Mouse (Mus musculus): ENCODE results near the gene Cdc37l1. TPM values are rescaled to one million over a fixed set of nuclear protein-coding genes. Genes with fewer than 3 reads are reported as not detected.

Gene Cdc37l1
- polyA plus RNA-seq, 1 experiment = 26.8 TPM

DNA sequence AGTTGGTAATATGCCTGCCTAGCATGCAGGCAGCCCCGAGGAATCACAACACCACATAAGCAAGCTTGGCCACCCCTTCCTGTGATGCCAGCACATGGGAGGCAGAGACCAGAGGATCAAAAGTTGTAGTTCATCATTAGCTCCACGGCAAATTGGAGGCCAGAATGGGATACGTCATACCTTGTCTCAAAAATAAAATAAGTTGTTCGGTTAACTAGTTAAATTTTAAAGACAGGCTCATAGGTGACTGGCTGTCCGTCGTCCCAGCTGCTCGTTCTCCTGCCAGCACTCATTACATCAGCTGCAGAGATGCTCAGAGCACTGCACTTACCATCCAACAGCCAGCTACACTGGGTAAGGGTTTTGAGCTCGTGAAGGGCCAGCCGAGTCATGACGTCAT is 47.4 kb downstream of the Cdc37l1 start:
- Histone ChIP-seq H3K4me1 (ENCODE audit: control insufficient read depth, insufficient read depth, low read length) (no peaks in the 10 kb centered on the region; the same call in 1 of the 2 replicates), H3K4me3 (ENCODE audit: control insufficient read depth, low read depth, low read length) (no peak overlapping the region), H3K36me3 (ENCODE audit: control insufficient read depth, insufficient read depth, low read length) (no peaks in the 10 kb centered on the region), H3K27me3 (ENCODE audit: control insufficient read depth, insufficient read depth, low read length) (no peaks in the 10 kb centered on the region), H3K27ac (ENCODE audit: control insufficient read depth, insufficient read depth, low read depth, low read length) (no peak overlapping the region)
- TF ChIP-seq POLR2A (IDR thresholded peaks at IDR 0.05; ENCODE audit: control insufficient read depth, low read depth, low read length) (no peak), CTCF (IDR thresholded peaks at IDR 0.05; ENCODE audit: control insufficient read depth, insufficient read depth, insufficient replicate concordance, low read depth, low read length) (no peak)

DNA sequence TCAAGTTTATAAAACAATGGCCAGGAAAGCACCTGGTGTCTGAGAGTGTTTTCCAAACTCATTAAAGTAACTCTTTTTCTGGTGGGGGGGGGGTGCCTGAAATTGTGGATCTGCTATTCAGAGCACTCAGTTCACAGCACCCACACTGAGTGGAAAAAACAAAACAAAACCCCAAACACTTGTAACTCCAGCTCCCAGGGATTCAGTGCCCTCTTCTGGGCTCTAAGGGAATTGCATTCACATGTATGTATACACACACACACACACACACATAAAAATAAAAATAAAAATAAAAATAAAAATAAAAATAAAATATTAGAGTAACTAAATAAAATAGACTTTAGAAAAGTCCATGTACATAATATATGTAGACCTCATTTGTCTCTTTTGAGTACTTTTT is 49.2 kb downstream of the Cdc37l1 start:
- Histone ChIP-seq H3K4me3 (ENCODE audit: control insufficient read depth, low read depth, low read length) (no peak overlapping the region), H3K4me1 (ENCODE audit: control insufficient read depth, insufficient read depth, low read length) (no peaks in the 10 kb centered on the region; the same call in 1 of the 2 replicates), H3K36me3 (ENCODE audit: control insufficient read depth, insufficient read depth, low read length) (no peaks in the 10 kb centered on the region), H3K27me3 (ENCODE audit: control insufficient read depth, insufficient read depth, low read length) (no peaks in the 10 kb centered on the region), H3K27ac (ENCODE audit: control insufficient read depth, insufficient read depth, low read depth, low read length) (no peak overlapping the region)
- TF ChIP-seq POLR2A (IDR thresholded peaks at IDR 0.05; ENCODE audit: control insufficient read depth, low read depth, low read length) (no peak), CTCF (IDR thresholded peaks at IDR 0.05; ENCODE audit: control insufficient read depth, insufficient read depth, insufficient replicate concordance, low read depth, low read length) (no peak)

DNA sequence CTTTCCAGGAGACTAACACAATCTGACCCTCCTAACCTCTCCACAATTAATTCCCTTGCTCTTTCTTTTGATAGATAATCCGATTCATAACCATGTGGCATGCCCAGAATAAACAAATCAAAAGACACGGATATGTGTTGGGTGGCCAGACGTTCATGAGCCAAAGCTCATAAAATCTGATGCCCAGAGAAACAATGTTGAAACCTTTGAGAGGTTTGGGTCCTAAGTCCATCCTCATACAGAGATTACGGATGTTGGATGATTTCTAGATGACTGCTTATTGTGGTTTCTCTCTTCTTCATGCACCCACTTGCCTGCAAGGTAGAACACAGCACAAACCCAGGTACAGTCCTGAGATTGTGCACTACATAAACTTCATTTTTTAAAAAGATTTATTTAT is 50.1 kb downstream of the Cdc37l1 start:
- TF ChIP-seq CTCF (IDR thresholded peaks at IDR 0.05; ENCODE audit: control insufficient read depth, insufficient read depth, insufficient replicate concordance, low read depth, low read length) (no peak), POLR2A (IDR thresholded peaks at IDR 0.05; ENCODE audit: control insufficient read depth, low read depth, low read length) (no peak)
- H3K36me3 ChIP-seq (ENCODE audit: control insufficient read depth, insufficient read depth, low read length) = no peaks in the 10 kb centered on the region
- H3K27me3 ChIP-seq (ENCODE audit: control insufficient read depth, insufficient read depth, low read length) = no peaks in the 10 kb centered on the region
- no peaks in the 10 kb centered on the region; the same call in 1 of the 2 replicates for H3K4me1 ChIP-seq (ENCODE audit: control insufficient read depth, insufficient read depth, low read length)
- no peak overlapping the region for H3K27ac ChIP-seq (ENCODE audit: control insufficient read depth, insufficient read depth, low read depth, low read length)
- no peak overlapping the region for H3K4me3 ChIP-seq (ENCODE audit: control insufficient read depth, low read depth, low read length)

DNA sequence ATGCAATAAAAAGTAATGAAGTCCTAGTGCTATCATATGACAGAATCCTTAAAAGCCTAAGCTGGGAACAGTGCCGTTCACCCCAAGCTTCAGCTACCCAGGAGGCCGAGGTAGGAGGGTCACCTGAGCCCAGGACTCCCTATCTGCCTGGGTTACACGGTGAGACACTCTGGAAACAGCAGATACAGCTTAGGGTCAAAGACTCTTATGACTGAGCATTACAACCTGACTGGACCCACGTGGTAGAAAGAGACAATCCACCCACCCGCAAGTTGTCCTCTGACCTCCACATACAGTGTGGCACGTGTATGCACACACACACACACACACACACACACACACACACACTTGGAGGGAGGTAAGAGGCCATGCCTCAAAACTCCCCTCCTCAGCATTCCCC is 52.0 kb downstream of the Cdc37l1 start:
- TF ChIP-seq CTCF (IDR thresholded peaks at IDR 0.05; ENCODE audit: control insufficient read depth, insufficient read depth, insufficient replicate concordance, low read depth, low read length) (no peak), POLR2A (IDR thresholded peaks at IDR 0.05; ENCODE audit: control insufficient read depth, low read depth, low read length) (no peak)
- Histone ChIP-seq H3K4me3 (ENCODE audit: control insufficient read depth, low read depth, low read length) (no peak overlapping the region), H3K27me3 (ENCODE audit: control insufficient read depth, insufficient read depth, low read length) (no peaks in the 10 kb centered on the region), H3K27ac (ENCODE audit: control insufficient read depth, insufficient read depth, low read depth, low read length) (no peak overlapping the region), H3K36me3 (ENCODE audit: control insufficient read depth, insufficient read depth, low read length) (no peaks in the 10 kb centered on the region), H3K4me1 (ENCODE audit: control insufficient read depth, insufficient read depth, low read length) (peaks cover 3% of the 10 kb centered on the region; the same call in 1 of the 2 replicates)

DNA sequence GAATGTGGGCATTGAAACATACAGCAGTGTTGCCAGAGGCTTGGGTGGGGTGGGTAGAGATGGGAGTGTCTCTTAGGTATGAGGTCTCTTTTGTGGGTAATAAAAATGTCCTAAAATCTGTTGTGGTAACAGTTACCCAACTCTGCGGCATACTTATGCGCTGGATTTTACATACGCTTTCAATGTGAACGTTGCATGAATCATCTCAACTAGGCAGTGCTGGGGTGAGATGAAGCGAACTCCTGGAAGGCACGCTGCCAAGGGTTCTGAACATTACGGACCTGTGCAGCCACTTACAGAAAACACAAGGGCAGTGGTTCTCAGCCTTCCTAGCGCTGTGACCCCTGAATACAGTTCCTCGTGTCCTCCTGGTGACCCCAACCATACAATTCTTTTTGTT is 52.5 kb downstream of the Cdc37l1 start:
- H3K4me3 ChIP-seq (ENCODE audit: control insufficient read depth, low read depth, low read length) = no peak overlapping the region
- peaks cover 5% of the 10 kb centered on the region for H3K4me1 ChIP-seq (ENCODE audit: control insufficient read depth, insufficient read depth, low read length)
- H3K36me3 ChIP-seq (ENCODE audit: control insufficient read depth, insufficient read depth, low read length) = no peaks in the 10 kb centered on the region
- no peak overlapping the region for H3K27ac ChIP-seq (ENCODE audit: control insufficient read depth, insufficient read depth, low read depth, low read length)
- TF ChIP-seq POLR2A (IDR thresholded peaks at IDR 0.05; ENCODE audit: control insufficient read depth, low read depth, low read length) = no peak
- no peak for TF ChIP-seq CTCF (IDR thresholded peaks at IDR 0.05; ENCODE audit: control insufficient read depth, insufficient read depth, insufficient replicate concordance, low read depth, low read length)
- no peaks in the 10 kb centered on the region for H3K27me3 ChIP-seq (ENCODE audit: control insufficient read depth, insufficient read depth, low read length)

DNA sequence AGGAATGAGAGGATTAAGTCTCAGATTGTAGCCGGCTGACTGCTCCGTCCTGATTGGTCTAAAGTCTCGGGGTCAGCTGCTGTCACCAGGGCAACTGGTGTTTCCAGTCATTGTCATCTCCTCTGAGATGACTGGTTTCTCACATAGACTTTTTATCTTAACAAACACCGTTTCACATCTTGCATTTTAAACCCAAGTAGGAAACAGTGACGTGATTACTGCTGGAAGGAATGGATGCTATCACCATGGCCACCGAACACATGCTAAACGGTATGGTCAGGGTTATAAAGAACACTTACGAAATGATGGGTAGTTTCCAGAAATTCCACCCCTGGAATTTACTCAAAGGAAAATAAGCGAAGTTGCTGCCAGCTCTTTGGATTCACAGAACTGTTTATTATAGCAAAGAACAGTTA is 54.2 kb downstream of the Cdc37l1 start:
- Histone ChIP-seq H3K27me3 (ENCODE audit: control insufficient read depth, insufficient read depth, low read length) (no peaks in the 10 kb centered on the region), H3K4me1 (ENCODE audit: control insufficient read depth, insufficient read depth, low read length) (peaks cover 14% of the 10 kb centered on the region), H3K27ac (ENCODE audit: control insufficient read depth, insufficient read depth, low read depth, low read length) (no peak overlapping the region), H3K36me3 (ENCODE audit: control insufficient read depth, insufficient read depth, low read length) (no peaks in the 10 kb centered on the region), H3K4me3 (ENCODE audit: control insufficient read depth, low read depth, low read length) (no peak overlapping the region)
- no peak for TF ChIP-seq CTCF (IDR thresholded peaks at IDR 0.05; ENCODE audit: control insufficient read depth, insufficient read depth, insufficient replicate concordance, low read depth, low read length)
- TF ChIP-seq POLR2A (IDR thresholded peaks at IDR 0.05; ENCODE audit: control insufficient read depth, low read depth, low read length) = no peak

DNA sequence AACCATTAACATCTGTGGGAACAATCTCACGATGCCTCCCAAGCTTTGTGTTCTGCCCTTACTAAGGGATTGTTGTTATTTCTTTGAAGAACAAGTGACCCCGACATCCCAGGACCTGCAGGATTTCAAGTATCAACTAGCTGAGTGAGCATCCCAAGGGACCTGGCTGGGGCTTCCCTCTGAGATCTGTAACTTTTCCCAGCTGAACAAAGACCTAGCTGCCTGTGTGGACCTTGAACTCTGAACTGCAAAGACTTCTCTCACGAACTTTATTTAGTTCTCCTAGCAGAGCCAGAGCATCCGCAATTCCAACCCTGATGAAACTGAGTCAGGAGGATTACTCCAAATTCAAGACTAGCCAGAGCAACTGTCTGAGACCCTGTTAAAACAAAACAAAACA is 55.2 kb downstream of the Cdc37l1 start:
- H3K4me3 ChIP-seq (ENCODE audit: control insufficient read depth, low read depth, low read length) = no peak overlapping the region
- TF ChIP-seq POLR2A (IDR thresholded peaks at IDR 0.05; ENCODE audit: control insufficient read depth, low read depth, low read length) (no peak), CTCF (IDR thresholded peaks at IDR 0.05; ENCODE audit: control insufficient read depth, insufficient read depth, insufficient replicate concordance, low read depth, low read length) (no peak)
- H3K4me1 ChIP-seq (ENCODE audit: control insufficient read depth, insufficient read depth, low read length) = peaks cover 14% of the 10 kb centered on the region
- H3K27ac ChIP-seq (ENCODE audit: control insufficient read depth, insufficient read depth, low read depth, low read length) = no peak overlapping the region
- no peaks in the 10 kb centered on the region for H3K36me3 ChIP-seq (ENCODE audit: control insufficient read depth, insufficient read depth, low read length)
- H3K27me3 ChIP-seq (ENCODE audit: control insufficient read depth, insufficient read depth, low read length) = no peaks in the 10 kb centered on the region
